10 mouse cellular contexts compared by ENCODE assay signal in the genomic region with DNA sequence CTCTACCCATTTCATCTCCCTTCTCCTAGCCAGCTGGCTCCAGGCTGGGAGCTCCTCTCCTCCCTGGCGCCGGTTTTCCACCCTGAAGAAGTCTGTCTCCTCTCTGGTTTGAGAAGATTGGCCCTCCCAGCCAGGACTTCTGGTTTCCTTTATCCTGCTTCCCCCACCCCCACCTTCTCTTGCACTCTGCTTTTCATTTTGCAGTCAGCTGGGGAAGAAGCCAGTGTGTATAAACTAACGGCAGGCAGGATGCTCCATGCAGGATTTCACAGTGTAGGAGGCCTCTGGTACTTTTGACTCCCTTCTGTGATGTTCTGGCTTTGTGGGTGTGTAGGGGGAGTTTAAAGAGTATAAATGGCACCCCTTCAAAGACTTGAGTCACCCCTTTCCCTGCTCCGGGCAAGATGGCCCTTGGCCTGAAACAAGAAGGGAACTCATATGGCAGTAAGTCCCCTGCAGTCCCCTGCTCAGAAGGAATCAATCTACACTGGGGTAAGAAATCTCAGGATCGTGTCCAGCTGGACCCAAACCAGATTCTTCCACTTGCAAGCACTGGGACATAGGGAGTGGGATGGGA. TPM values are rescaled to one million over a fixed set of nuclear protein-coding genes. Genes with fewer than 3 reads are reported as not detected.
A peak's percentile ranks its signal among the peaks of the same experiment; 100 is the strongest.
DNase-seq lines count a peak whose midpoint lies in the region; ATAC-seq and TF ChIP-seq lines count a peak whose summit lies in the region.
"Had no signal": no experiment of that assay in that cellular context is flagged by ENCODE, and none has a peak within 500 bp of the region (broad histone marks: within the 10 kb centered on the region; RNA-seq: fewer than 3 reads in every experiment).

No protein-coding gene starts in this region.

- peak; percentile 64 to 69 for DNase-seq in kidney, postnatal 4 days
- no peak for DNase-seq in kidney, adult 18-20 months
- DNase-seq in urinary bladder, adult 2 months (ENCODE audit: low spot score) = no peak
- no peak for DNase-seq in Muller cell, postnatal 12 days (ENCODE audit: inconsistent ontology term)
- DNase-seq in forebrain, postnatal 0 days = no peak
- DNase-seq: thymus, postnatal 36 days had no signal

- H3K4me1 ChIP-seq in embryonic facial prominence, embryonic 13.5 days = peaks cover 14% of the 10 kb centered on the region
- H3K4me1 ChIP-seq in heart, embryonic 14.5 days (ENCODE audit: control insufficient read depth in 2 of 2, insufficient read depth in 2 of 2, low read length in 2 of 2) = no peaks in the 10 kb centered on the region; a peak in 1 of 4 replicates
- H3K4me1 ChIP-seq in limb, embryonic 15.5 days = peaks cover 12% of the 10 kb centered on the region; the same call in 1 of the 2 replicates
- H3K4me1 ChIP-seq in forebrain, postnatal 0 days (ENCODE audit: insufficient read depth) = no peaks in the 10 kb centered on the region

- peak overlapping the region; percentile 87 for H3K27ac ChIP-seq in embryonic facial prominence, embryonic 13.5 days
- H3K27ac ChIP-seq in heart, embryonic 14.5 days (replicated peaks in 1 of 2; ENCODE audit: control insufficient read depth in 1 of 2, insufficient read depth in 1 of 2, low read depth in 2 of 2, low read length in 2 of 2) = peak overlapping the region; percentile 54 to 68
- peak overlapping the region; percentile 75 for H3K27ac ChIP-seq in limb, embryonic 15.5 days
- H3K27ac ChIP-seq in forebrain, postnatal 0 days (ENCODE audit: low read depth, low read length) = no peak overlapping the region

- WGBS in embryonic facial prominence, embryonic 13.5 days = 17% methylated on average over 5 of the region's 5 CpGs
- 29% methylated on average over 5 of the region's 5 CpGs for WGBS in heart, embryonic 14.5 days
- WGBS in limb, embryonic 15.5 days = 16% methylated on average over 5 of the region's 5 CpGs
- 43% methylated on average over 5 of the region's 5 CpGs for whole genome bisulfite sequencing in forebrain, postnatal 0 days

- H3K36me3 ChIP-seq in embryonic facial prominence, embryonic 13.5 days = no peaks in the 10 kb centered on the region
- no peaks in the 10 kb centered on the region for H3K36me3 ChIP-seq in heart, embryonic 14.5 days (ENCODE audit: control insufficient read depth, insufficient read depth, low read length)
- no peaks in the 10 kb centered on the region for H3K36me3 ChIP-seq in limb, embryonic 15.5 days
- H3K36me3 ChIP-seq in forebrain, postnatal 0 days (ENCODE audit: insufficient read depth) = no peaks in the 10 kb centered on the region

- no peaks in the 10 kb centered on the region for H3K9me3 ChIP-seq in embryonic facial prominence, embryonic 13.5 days
- H3K9me3 ChIP-seq in heart, embryonic 14.5 days (ENCODE audit: control insufficient read depth, low read length) = no peaks in the 10 kb centered on the region
- H3K9me3 ChIP-seq in limb, embryonic 15.5 days = no peaks in the 10 kb centered on the region
- H3K9me3 ChIP-seq in forebrain, postnatal 0 days (ENCODE audit: low read length) = no peaks in the 10 kb centered on the region

- H3K27me3 ChIP-seq in embryonic facial prominence, embryonic 13.5 days = no peaks in the 10 kb centered on the region
- H3K27me3 ChIP-seq in heart, embryonic 14.5 days (ENCODE audit: control insufficient read depth, insufficient read depth, low read length) = no peaks in the 10 kb centered on the region
- H3K27me3 ChIP-seq in limb, embryonic 15.5 days = no peaks in the 10 kb centered on the region; the same call in 1 of the 2 replicates
- H3K27me3 ChIP-seq in forebrain, postnatal 0 days (ENCODE audit: insufficient read depth, low read length) = no peaks in the 10 kb centered on the region

- TF ChIP-seq CTCF in forebrain, postnatal 0 days (IDR thresholded peaks at IDR 0.05; ENCODE audit: low read depth) = no peak

- 0 out of 2 replicates have a peak overlapping the region, but pooled peaks have one; percentile 36 for H3K9ac ChIP-seq in embryonic facial prominence, embryonic 13.5 days
- H3K9ac ChIP-seq in heart, embryonic 14.5 days (ENCODE audit: low read length) = no peak overlapping the region
- H3K9ac ChIP-seq in limb, embryonic 15.5 days = no peak overlapping the region
- H3K9ac ChIP-seq in forebrain, postnatal 0 days = no peak overlapping the region

- no peak overlapping the region for H3K4me3 ChIP-seq in embryonic facial prominence, embryonic 13.5 days
- H3K4me3 ChIP-seq in heart, embryonic 14.5 days (ENCODE audit: control insufficient read depth in 1 of 2, insufficient read depth in 1 of 2, low read depth in 1 of 2, low read length in 2 of 2) = no peak overlapping the region
- no peak overlapping the region for H3K4me3 ChIP-seq in limb, embryonic 15.5 days
- no peak overlapping the region for H3K4me3 ChIP-seq in forebrain, postnatal 0 days (ENCODE audit: low read depth, low read length)
- H3K4me3 ChIP-seq: myocyte had no signal

- no peak for ATAC-seq in embryonic facial prominence, embryonic 13.5 days (ENCODE audit: insufficient number of reproducible peaks, insufficient read depth, low FRiP score, low TSS enrichment, low read depth)
- peak; percentile 73 for ATAC-seq in heart, embryonic 14.5 days (ENCODE audit: insufficient number of reproducible peaks, insufficient read depth, low FRiP score, low read depth)
- ATAC-seq in limb, embryonic 15.5 days (ENCODE audit: insufficient number of reproducible peaks, low FRiP score, low TSS enrichment, low read depth) = 0 out of 2 replicates have a peak, but pooled peaks have one; percentile 52
- no peak for ATAC-seq in forebrain, postnatal 0 days

- peak overlapping the region; percentile 30; the same call in 1 of the 2 replicates for H3K4me2 ChIP-seq in embryonic facial prominence, embryonic 13.5 days
- H3K4me2 ChIP-seq in heart, embryonic 14.5 days (ENCODE audit: low read length) = no peak overlapping the region
- H3K4me2 ChIP-seq in limb, embryonic 15.5 days = no peak overlapping the region
- no peak overlapping the region for H3K4me2 ChIP-seq in forebrain, postnatal 0 days (ENCODE audit: low read depth)

RNA-seq across cellular contexts. Expression of gene Ramp2, which starts 7.7 kb away (rescaled TPM):
- 84.9 and 92.3 TPM in 2 replicates for polyA plus RNA-seq in embryonic facial prominence, embryonic 13.5 days (2015; fragmentation: Nextera tagmentation; extraction: Ambion mirVana)
- 272 and 281 TPM in 2 replicates for polyA plus RNA-seq in heart, embryonic 14.5 days (2014; fragmentation: Nextera tagmentation; extraction: Ambion mirVana)
- 99.6 and 110 TPM in 2 replicates for polyA plus RNA-seq in limb, embryonic 15.5 days (2015; fragmentation: Nextera tagmentation; extraction: Ambion mirVana)
- polyA plus RNA-seq in urinary bladder, adult 2 months (2012; rRNA removed) = 79.5 and 82.0 TPM in 2 replicates
- 42.9 and 46.0 TPM in 2 replicates for total RNA-seq in forebrain, postnatal 0 days (2014; rRNA removed)
- polyA plus RNA-seq in forebrain, postnatal 0 days (2015; fragmentation: Nextera tagmentation; extraction: Ambion mirVana) = 93.4 and 102 TPM in 2 replicates

RNA-seq across cellular contexts. Expression of gene Ezh1, which starts 11.9 kb away (rescaled TPM):
- polyA plus RNA-seq in embryonic facial prominence, embryonic 13.5 days (2015; fragmentation: Nextera tagmentation; extraction: Ambion mirVana) = 16.9 and 19.8 TPM in 2 replicates
- polyA plus RNA-seq in heart, embryonic 14.5 days (2014; fragmentation: Nextera tagmentation; extraction: Ambion mirVana) = 13.6 and 16.6 TPM in 2 replicates
- polyA plus RNA-seq in limb, embryonic 15.5 days (2015; fragmentation: Nextera tagmentation; extraction: Ambion mirVana) = 15.6 and 17.6 TPM in 2 replicates
- 45.0 and 45.7 TPM in 2 replicates for polyA plus RNA-seq in urinary bladder, adult 2 months (2012; rRNA removed)
- 25.6 and 27.7 TPM in 2 replicates for total RNA-seq in forebrain, postnatal 0 days (2014; rRNA removed)
- 18.8 and 22.5 TPM in 2 replicates for polyA plus RNA-seq in forebrain, postnatal 0 days (2015; fragmentation: Nextera tagmentation; extraction: Ambion mirVana)

RNA-seq across cellular contexts. Expression of gene Vps25, which starts 15.3 kb away (rescaled TPM):
- polyA plus RNA-seq in embryonic facial prominence, embryonic 13.5 days (2015; fragmentation: Nextera tagmentation; extraction: Ambion mirVana) = 106 and 118 TPM in 2 replicates
- polyA plus RNA-seq in heart, embryonic 14.5 days (2014; fragmentation: Nextera tagmentation; extraction: Ambion mirVana) = 111 and 123 TPM in 2 replicates
- 112 and 120 TPM in 2 replicates for polyA plus RNA-seq in limb, embryonic 15.5 days (2015; fragmentation: Nextera tagmentation; extraction: Ambion mirVana)
- polyA plus RNA-seq in urinary bladder, adult 2 months (2012; rRNA removed) = 73.3 and 91.1 TPM in 2 replicates
- total RNA-seq in forebrain, postnatal 0 days (2014; rRNA removed) = 71.7 and 75.8 TPM in 2 replicates
- 135 and 138 TPM in 2 replicates for polyA plus RNA-seq in forebrain, postnatal 0 days (2015; fragmentation: Nextera tagmentation; extraction: Ambion mirVana)

RNA-seq across cellular contexts. Expression of gene Wnk4, which starts 22.2 kb away (rescaled TPM):
- 9.8 and 10.9 TPM in 2 replicates for polyA plus RNA-seq in embryonic facial prominence, embryonic 13.5 days (2015; fragmentation: Nextera tagmentation; extraction: Ambion mirVana)
- 5.8 and 9.5 TPM in 2 replicates for polyA plus RNA-seq in heart, embryonic 14.5 days (2014; fragmentation: Nextera tagmentation; extraction: Ambion mirVana)
- polyA plus RNA-seq in limb, embryonic 15.5 days (2015; fragmentation: Nextera tagmentation; extraction: Ambion mirVana) = 7.9 and 9.9 TPM in 2 replicates
- polyA plus RNA-seq in urinary bladder, adult 2 months (2012; rRNA removed) = 7.4 and 10.6 TPM in 2 replicates
- total RNA-seq in forebrain, postnatal 0 days (2014; rRNA removed) = 3.2 and 5.4 TPM in 2 replicates
- polyA plus RNA-seq in forebrain, postnatal 0 days (2015; fragmentation: Nextera tagmentation; extraction: Ambion mirVana) = 7.8 and 9.1 TPM in 2 replicates

RNA-seq across cellular contexts. Expression of gene Cntd1, which starts 40.7 kb away (rescaled TPM):
- 1.7 and 2.3 TPM in 2 replicates for polyA plus RNA-seq in embryonic facial prominence, embryonic 13.5 days (2015; fragmentation: Nextera tagmentation; extraction: Ambion mirVana)
- polyA plus RNA-seq in heart, embryonic 14.5 days (2014; fragmentation: Nextera tagmentation; extraction: Ambion mirVana) = 0.51 and 1.1 TPM in 2 replicates
- 0.70 and 1.3 TPM in 2 replicates for polyA plus RNA-seq in limb, embryonic 15.5 days (2015; fragmentation: Nextera tagmentation; extraction: Ambion mirVana)
- polyA plus RNA-seq in urinary bladder, adult 2 months (2012; rRNA removed) = 1.4 and 1.5 TPM in 2 replicates
- total RNA-seq in forebrain, postnatal 0 days (2014; rRNA removed) = 0.10 and 0.15 TPM in 2 replicates
- polyA plus RNA-seq in forebrain, postnatal 0 days (2015; fragmentation: Nextera tagmentation; extraction: Ambion mirVana) = 0.36 and 0.61 TPM in 2 replicates

Comparison
In these comparisons a context has a peak if more than half of its experiments do, and no peak if none do; other contexts are left out.
1. DNase-seq: peak in kidney, postnatal 4 days (2 of 2); none in kidney, adult 18-20 months (single experiment), urinary bladder, adult 2 months (single experiment), Muller cell, postnatal 12 days (single experiment) and forebrain, postnatal 0 days (single experiment).
2. ATAC-seq: peak in heart, embryonic 14.5 days (single experiment) and limb, embryonic 15.5 days (single experiment); none in embryonic facial prominence, embryonic 13.5 days (single experiment) and forebrain, postnatal 0 days (single experiment).